Mouse (Mus musculus): ENCODE data around the gene Arhgef11.
A peak's percentile ranks its signal among the peaks of the same experiment; 100 is the strongest.

Gene Arhgef11

DNA sequence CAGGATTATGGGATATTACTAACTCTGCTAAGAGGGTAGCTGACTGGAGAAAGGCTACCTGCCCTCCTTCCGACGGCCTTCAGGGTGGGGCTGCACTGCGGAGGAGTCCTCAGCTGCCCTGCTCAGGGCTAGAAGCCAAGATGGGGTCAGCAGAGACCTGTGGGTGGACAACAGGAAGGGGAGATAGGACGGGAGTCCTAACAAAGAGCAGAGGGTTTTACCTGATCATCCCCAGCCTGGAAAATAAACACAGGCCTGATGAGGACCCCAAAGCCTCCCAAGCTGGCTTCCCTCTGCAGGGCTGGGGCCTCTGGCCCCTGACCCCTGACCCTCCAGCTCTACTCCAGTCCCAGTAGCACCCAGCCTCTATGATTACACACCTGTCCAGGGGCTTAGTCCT is 145.8 kb downstream of the Arhgef11 start:
- no peak for DNase-seq

DNA sequence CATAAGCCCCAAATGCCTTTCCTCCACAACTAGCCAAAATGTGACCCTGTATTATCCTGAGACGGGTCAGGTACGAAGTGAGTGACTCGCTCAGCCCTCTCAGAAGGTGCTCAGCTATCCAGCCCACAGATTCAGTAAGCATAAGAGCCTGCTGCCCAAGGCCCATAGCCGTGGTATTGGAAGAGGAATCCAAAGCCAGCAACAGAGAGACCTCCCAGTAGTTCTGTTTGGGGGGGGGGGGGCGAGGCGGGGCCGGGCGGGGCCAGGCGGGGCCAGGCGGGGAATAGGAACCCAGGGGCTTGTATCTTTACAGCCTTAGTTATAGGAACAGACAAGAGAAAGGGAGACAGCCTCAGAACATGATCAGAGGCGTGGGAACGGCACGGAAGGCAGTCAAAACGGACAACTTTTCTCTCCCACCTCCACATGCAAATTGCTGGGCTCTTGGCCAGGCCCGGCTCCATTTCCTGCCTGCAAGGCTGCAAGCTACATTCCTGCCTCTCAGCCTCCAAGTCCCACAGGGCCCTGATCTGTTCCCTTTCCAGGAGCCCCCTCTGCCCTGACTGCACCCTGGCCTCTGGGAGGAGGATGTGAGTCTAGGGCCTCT is 146.4 kb downstream of the Arhgef11 start:
- DNase-seq = peak; percentile 89 to 94

DNA sequence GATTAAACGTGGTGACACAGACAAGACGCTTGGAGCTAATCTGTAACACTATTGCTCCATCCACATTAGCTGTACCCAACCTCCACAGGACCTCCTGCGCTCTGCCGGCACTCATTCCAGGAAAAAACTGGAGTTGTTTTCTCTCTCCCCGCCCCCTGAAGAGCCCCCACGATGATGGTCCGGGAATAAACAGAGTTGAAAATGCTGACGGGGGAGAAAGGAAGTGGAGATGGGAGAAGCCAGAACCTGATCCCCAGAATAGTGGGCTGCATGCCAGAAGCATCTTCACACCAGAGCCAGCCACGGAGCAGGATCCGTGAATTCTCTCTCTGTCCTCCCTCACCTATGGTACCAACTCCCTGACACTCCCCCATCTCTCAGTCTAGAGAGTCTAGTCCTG is 147.1 kb downstream of the Arhgef11 start:
- DNase-seq = peak; percentile 56 to 70

DNA sequence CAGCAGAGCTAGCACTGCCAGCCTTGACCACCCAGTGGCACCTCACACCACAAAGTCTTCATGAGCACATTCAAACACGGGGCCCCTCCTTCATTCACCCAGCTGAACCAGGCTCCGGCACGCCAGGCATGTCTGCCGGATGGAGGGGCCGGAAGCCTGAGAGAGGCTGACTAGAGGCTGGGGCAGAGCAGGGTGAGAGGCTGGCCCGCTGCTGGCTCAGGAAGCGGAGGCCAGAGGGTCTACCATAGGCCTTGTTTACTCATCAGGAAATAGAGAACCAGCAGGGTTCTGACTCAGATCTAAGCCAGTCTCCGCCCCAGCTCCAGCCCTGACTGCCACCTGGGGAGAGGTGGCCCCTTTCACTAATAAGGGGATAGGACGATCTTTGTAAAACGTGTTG is 147.7 kb downstream of the Arhgef11 start:
- peak; percentile 69 to 81 for DNase-seq

DNA sequence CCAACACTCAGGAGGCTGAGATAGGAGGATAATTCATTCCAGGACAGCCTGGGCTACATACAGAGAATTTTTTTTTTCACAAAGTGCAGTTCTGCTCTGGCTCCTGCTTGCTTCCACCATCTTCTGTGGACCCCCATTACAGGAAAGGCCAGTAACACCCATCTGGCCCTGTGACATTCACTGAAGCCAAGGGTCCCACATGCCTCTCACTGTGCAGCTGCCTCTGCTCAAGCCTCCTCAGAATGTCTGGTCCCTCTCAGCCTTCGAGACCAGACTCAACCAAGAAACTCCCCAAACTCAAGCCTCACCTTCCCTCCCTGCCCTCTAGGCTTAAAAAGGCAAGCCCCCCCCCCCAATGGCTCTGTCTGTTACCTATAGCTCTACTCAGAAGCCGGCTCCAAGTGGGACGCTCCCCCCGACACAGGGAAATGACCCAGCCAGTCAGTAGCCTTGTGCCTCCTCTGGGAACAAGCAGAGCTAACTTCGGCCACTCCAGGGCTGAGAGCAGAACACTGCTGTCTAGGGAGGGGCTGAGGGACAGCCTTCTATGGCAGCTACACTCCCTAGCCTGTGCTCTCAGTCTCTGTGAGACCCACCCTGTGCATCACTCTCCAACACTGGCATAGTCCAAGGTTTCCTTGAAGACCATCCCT is 148.4 kb downstream of the Arhgef11 start:
- DNase-seq = no peak

DNA sequence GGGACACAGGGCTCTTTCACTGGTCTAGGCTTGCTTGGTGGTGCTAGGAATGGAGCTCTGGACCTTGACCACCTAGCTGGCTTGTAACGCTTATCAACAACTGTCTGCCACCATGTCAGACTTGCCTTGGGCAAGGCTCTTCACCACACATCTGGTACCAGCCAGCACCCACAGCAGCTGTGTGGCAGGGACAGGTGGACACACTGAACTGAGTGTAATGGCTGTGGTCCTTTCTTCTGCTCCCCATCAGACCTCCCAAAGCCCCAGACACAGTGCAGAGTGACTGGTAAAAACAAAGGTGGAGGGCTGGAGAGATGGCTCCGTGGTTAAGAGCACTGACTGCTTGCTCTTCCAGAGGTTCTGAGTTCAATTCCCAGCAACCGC is 148.9 kb downstream of the Arhgef11 start:
- no peak for DNase-seq

DNA sequence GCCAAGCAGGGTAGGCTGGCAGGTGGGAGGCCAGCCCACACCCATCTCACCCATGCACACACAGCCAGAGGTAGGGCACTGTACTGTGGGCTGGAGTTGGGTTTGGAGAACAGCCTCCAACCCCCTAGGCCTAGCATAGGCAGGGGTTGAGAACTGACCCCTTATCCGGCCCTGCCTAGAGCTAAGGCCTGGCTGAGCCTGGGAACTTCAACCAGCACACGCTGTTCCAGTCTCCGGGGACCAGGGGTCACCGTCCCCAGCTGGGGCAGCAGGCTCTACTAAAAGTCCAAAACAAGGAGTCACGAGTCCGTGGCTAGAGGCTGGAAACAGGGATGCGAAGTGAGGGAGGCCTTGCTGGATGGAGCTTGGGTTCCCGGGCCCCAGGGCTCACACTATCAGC is 150.4 kb downstream of the Arhgef11 start:
- DNase-seq = peak; percentile 62 to 76

DNA sequence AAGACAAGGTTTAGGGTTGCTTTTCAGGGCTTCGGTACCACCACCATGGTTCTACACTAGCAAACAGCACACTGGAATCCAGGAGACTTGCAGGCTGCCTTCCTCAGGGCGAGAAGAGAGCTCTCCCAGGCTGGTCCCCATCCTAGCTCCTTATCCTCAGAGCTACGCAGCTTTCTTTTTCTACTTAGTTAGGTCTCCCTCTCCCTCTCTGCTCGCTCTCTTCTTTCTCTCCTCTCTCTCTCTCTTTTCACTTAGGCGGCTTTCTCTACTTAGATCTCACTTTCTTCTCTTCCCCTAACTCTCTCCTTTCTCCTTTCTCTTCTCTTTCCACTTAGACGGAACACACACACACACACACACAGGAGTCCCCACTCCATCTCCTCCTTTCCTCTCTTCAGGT is 151.1 kb downstream of the Arhgef11 start:
- no peak for DNase-seq

DNA sequence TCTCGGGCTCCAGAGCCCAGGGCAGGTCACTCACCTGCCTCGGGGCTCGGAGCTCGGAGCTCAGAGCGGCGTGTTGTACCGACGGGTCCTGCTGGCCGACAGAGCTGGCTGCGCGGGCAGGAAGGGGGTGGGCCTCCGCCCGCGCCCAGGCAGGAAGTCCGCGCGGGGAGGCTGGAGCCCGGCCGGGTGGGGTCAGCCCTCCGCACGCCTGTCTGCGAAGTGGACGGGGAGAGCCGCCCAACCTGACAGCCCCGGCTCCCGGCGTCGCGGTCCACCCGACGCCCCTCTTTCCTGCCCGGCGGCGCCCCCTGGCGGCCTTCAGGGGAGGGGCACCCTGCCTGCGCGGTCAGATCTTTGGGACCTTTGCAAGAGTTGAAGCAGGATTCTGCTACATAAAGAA is 151.5 kb downstream of the Arhgef11 start:
- peak; percentile 92 to 95 for DNase-seq

DNA sequence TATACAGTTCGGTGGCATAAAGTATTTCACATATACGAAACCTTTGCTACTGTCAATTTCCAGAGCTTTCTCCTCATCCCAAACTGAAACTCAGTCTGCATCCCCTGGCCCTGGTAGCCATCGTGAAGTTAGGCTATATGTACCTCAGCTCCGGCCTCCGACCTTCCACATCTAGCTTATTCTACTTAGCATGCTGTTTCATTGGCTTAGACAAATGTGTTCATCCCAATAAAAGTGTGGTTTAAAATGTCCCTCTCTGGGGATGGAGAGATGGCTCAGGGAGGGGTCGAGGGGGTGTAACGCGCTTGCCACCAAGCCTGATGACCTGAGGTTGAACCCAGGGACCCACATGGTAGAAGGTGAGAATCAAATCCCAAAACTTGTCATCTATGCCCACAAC is 152.1 kb downstream of the Arhgef11 start:
- DNase-seq = no peak

DNA sequence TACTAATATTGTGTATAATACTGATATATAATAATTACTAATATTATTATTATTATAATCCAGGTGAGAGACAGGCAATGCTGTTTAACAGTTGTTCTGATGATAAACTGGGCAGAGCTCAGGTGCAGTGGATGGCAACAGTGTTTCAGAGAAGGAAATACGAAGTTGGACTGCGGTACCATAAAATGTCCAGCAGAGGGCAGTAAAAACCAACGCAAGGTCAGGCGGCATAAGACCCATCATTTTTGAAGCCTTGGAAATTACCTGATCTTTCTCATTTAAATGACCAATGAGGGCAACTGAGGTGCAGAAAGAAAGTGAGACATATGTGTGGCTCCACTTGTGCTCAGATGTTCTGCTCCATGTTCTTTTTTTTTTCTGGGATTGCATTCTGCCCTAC is 152.9 kb downstream of the Arhgef11 start:
- DNase-seq = peak; percentile 66 to 76

DNA sequence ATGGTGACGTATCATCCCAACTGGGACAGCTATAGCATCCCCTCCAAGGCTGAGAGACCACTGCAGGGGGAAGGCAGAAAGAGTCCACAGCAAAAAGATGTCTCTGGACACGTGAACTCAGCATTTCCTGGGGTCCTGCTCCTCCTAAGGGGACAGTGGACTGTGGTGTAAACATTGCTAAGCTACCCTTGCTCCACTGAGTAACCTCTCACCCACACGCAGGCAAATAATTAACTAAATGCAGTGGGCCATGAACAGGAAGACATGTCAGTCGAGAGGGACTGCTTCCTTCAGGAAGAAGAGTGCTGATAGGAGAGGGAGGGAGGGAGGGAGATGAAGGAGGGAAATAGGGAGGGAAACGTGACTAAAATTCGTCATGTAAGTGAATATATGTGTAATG is 153.7 kb downstream of the Arhgef11 start:
- peak; percentile 58 to 71 for DNase-seq

DNA sequence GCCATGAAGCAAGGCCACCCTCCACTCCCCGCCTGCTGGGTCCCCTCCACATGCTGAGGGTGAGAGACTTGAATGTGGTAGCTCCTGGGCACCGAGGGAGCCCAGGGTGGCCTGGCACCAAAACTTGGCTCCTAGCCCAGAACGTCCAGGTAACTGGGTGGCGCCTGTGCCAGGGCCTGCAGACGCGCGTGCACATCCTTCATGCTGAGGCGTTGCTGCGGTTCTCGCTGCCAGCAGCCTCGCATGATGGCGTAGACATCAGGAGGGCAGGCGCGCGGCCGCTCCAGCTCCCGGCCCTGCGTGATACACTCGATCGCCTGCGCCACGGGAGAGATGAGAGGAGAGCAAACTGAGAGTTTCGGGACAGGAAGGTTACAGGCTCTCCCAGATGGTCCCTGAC is 160.9 kb downstream of the Arhgef11 start:
- peak in 1 of 2 experiments; percentile 54 for DNase-seq

DNA sequence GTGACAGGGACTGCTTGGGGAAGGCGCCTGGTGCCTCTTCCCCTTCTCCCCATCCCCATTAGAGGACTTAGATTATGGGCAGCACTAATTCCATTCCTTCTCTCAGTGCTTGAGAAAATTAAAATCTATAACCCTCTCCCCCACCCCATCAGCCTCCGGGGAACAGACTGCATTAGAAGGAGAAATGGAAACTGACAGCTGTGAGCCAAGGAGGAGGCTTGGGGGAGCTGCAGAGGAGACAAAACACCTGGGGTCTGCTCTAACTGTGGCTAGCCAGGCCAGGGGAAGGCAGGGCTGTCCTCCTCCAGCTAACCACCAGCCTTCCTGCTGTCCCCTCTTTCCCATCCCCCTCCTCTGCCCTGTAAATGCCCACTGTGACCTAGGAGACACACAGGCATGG is 161.7 kb downstream of the Arhgef11 start:
- no peak for DNase-seq

DNA sequence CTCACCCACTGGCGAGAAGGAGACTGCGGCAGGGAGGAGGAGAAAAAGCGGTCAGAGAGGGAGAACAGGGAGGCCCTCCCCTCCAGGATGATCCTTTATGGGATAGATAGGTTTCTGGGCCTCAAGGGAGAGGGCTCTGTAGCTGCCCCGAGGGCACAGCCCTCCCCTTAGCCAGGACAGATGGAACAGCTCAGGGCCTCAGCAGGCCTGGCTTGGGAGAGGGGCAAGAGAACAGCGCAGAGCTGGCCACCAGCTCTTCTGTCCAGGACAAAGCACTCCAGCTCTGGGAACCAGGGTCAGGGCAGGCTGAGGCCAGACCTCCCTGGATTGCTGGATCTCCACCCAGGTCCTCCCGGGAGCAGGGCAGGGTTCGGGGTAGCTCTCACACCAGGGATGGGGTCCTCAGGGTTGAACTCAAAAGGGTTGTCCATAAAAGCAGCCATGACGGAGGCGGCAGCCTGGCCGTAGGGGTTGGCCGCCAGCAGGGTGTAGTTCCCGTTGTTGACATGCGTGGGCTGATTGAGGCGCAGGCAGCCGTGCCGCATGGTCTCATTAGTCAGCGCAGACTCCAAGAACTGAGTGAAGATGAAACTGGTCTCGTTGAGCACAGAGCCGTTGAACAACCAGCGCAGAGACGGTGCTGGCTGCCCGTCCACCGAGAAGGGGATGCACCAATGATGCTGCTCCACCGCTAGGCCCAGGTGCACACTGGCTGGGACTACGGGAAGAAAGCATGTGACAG is 166.1 kb downstream of the Arhgef11 start:
- DNase-seq = no peak

DNA sequence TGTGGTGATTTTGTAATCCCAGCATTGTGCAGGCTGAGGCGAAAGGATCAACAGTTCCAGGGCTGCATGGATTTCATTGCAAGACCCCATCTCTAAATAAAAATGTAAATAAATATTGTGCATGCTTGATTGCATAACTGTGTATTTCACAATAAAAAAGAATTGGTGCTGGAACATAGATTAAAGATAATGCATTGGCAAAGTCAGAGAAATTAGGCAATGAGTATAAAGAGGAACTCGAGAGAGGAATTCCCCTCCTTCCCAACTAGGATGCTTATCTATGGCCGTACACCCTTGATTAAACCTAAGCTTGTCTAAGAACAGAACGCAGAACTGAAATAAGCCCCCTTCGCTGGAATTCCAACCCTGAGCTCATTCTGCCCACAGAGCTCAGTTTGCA is 167.8 kb downstream of the Arhgef11 start:
- DNase-seq = no peak

DNA sequence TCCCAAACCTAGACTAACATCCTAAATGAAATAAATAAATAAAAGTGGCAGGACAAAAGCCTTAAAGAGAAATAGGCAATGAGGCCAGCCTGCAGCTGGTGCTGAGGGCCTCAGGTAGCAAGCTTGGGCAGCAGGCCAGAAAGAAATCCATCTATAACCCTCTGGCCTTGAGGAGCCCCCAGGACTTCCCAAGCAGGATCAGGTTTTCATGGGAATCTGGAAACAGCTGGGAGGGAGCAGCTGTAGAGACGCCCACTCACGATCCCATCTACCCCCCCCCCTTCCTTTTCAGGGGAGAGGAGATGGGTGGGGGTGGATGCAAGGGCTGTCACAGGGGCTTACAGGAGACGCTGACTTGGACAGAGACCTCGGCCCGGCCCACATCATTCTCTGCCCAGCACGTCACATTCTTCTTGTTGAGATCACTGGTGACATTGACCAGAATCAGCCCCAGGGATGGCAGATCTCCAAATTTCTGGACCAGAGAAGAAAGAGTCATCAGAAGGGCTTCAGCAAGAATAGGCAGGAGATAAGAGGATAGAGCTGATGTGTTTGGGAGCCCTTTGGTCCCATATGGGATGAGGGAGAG is 168.4 kb downstream of the Arhgef11 start:
- no peak for DNase-seq

Data from kidney, postnatal 4 days (tissue).